Mouse (Mus musculus) T-cell, adult 2 months (primary cell): ENCODE data around the gene Rbfox2.
"Not testable (repeated sequence)": the region's sequence is repeated elsewhere in the genome, so short reads cannot be mapped to it uniquely, and the experiment has no call there.

Source experiments
- DNase-seq: peaks from one replicate; pipeline ENCODE4 v3.0.0; 2022; ENCODE audit warnings: low spot score

Rbfox2 gene

GRCm38 (mm10) chr15:77066233-77066632, 240.6 kb downstream of the Rbfox2 start:
- DNase-seq = no peak

GRCm38 (mm10) chr15:77065259-77065852, 241.4 kb downstream of the Rbfox2 start:
- no peak for DNase-seq

- no peak for DNase-seq
Observed at GRCm38 (mm10) chr15:77062746-77063145, 244.1 kb downstream of the Rbfox2 start.

GRCm38 (mm10) chr15:77059416-77059815, 247.4 kb downstream of the Rbfox2 start:
- DNase-seq = not testable (repeated sequence)

GRCm38 (mm10) chr15:77058566-77058965, 248.2 kb downstream of the Rbfox2 start:
- DNase-seq = no peak

GRCm38 (mm10) chr15:77056791-77057051, 250.1 kb downstream of the Rbfox2 start:
- DNase-seq = no peak

- no peak for DNase-seq
Observed at GRCm38 (mm10) chr15:77056001-77056790, 250.6 kb downstream of the Rbfox2 start.

GRCm38 (mm10) chr15:77054611-77055175, 252.1 kb downstream of the Rbfox2 start:
- no peak for DNase-seq

- no peak for DNase-seq
Observed at GRCm38 (mm10) chr15:77053021-77053420, 253.8 kb downstream of the Rbfox2 start.

GRCm38 (mm10) chr15:77052176-77052575, 254.6 kb downstream of the Rbfox2 start:
- DNase-seq = no peak

GRCm38 (mm10) chr15:77050570-77050969, 256.2 kb downstream of the Rbfox2 start, which contains the start of gene Mb:
Gene Mb (minus strand): TSS chr15:77050670.
- no peak for DNase-seq

GRCm38 (mm10) chr15:77045609-77046008, 261.2 kb downstream of the Rbfox2 start:
- no peak for DNase-seq

- no peak for DNase-seq
Observed at GRCm38 (mm10) chr15:77044597-77045320, 262.0 kb downstream of the Rbfox2 start, which contains the start of gene Apol6. Gene Apol6 (plus strand): TSS chr15:77044729.

- no peak for DNase-seq
Observed at GRCm38 (mm10) chr15:77040784-77041183, 266.0 kb downstream of the Rbfox2 start.

GRCm38 (mm10) chr15:77039211-77039700, 267.5 kb downstream of the Rbfox2 start:
- no peak for DNase-seq

GRCm38 (mm10) chr15:77037278-77038161, 269.3 kb downstream of the Rbfox2 start:
- DNase-seq = no peak

GRCm38 (mm10) chr15:77036989-77037277, 269.9 kb downstream of the Rbfox2 start:
- no peak for DNase-seq

GRCm38 (mm10) chr15:77036320-77036988, 270.4 kb downstream of the Rbfox2 start:
- no peak for DNase-seq

GRCm38 (mm10) chr15:77035643-77036042, 271.2 kb downstream of the Rbfox2 start:
- DNase-seq = no peak

GRCm38 (mm10) chr15:77034526-77034925, 272.3 kb downstream of the Rbfox2 start:
- DNase-seq = no peak

GRCm38 (mm10) chr15:77031271-77031670, 275.5 kb downstream of the Rbfox2 start:
- DNase-seq = no peak
